ENCODE assay signal across 31 mouse cellular contexts in genomic region chr11:102936272-102936671, GRCm38 (mm10). TPM values are rescaled to one million over a fixed set of nuclear protein-coding genes. Genes with fewer than 3 reads are reported as not detected.
A peak's percentile ranks its signal among the peaks of the same experiment; 100 is the strongest.
DNase-seq lines count a peak whose midpoint lies in the region; ATAC-seq and TF ChIP-seq lines count a peak whose summit lies in the region.
"Had no signal": no experiment of that assay in that cellular context is flagged by ENCODE, and none has a peak within 500 bp of the region (broad histone marks: within the 10 kb centered on the region; RNA-seq: fewer than 3 reads in every experiment).

No protein-coding gene starts in this region.

- TF ChIP-seq EP300 in stomach, postnatal 0 days (optimal IDR thresholded peaks at IDR 0.05), result no peak

- no peak overlapping the region for H3K4me2 ChIP-seq in kidney, embryonic 14.5 days (replicated peaks; ENCODE audit: low read depth, low read length)
- H3K4me2 ChIP-seq in stomach, embryonic 16.5 days (ENCODE audit: low read depth, low read length), result no peak overlapping the region
- H3K4me2 ChIP-seq in stomach, postnatal 0 days (replicated peaks; ENCODE audit: low read depth), result no peak overlapping the region
- no peak overlapping the region for H3K4me2 ChIP-seq in embryonic facial prominence, embryonic 11.5 days (ENCODE audit: low read depth, low read length)
- H3K4me2 ChIP-seq: embryonic facial prominence, embryonic 12.5 days; heart, embryonic 15.5 days; liver, embryonic 11.5 days had no signal

- no peak overlapping the region for H3K27ac ChIP-seq in kidney, embryonic 14.5 days (ENCODE audit: low read depth, low read length)
- H3K27ac ChIP-seq in stomach, embryonic 16.5 days (ENCODE audit: low read length), result no peak overlapping the region
- H3K27ac ChIP-seq in stomach, postnatal 0 days (replicated peaks), result no peak overlapping the region
- no peak overlapping the region for H3K27ac ChIP-seq in embryonic facial prominence, embryonic 11.5 days (replicated peaks; ENCODE audit: low read depth, low read length)
- H3K27ac ChIP-seq: heart, adult 2 months; heart, embryonic 15.5 days; midbrain, embryonic 10.5 days had no signal

- H3K9me3 ChIP-seq in kidney, embryonic 14.5 days (ENCODE audit: control insufficient read depth, low read length), result no peaks in the 10 kb centered on the region
- no peaks in the 10 kb centered on the region for H3K9me3 ChIP-seq in stomach, embryonic 16.5 days (replicated peaks; ENCODE audit: control insufficient read depth, low read length)
- H3K9me3 ChIP-seq in stomach, postnatal 0 days (ENCODE audit: control insufficient read depth, low read length), result no peaks in the 10 kb centered on the region
- no peaks in the 10 kb centered on the region for H3K9me3 ChIP-seq in embryonic facial prominence, embryonic 11.5 days (replicated peaks; ENCODE audit: control insufficient read depth, low read length)
- H3K9me3 ChIP-seq: embryonic facial prominence, embryonic 12.5 days; heart, embryonic 15.5 days; midbrain, embryonic 10.5 days had no signal

- H3K9ac ChIP-seq in kidney, embryonic 14.5 days (ENCODE audit: low read depth, low read length), result no peak overlapping the region
- H3K9ac ChIP-seq in stomach, embryonic 16.5 days (ENCODE audit: low read length), result 0 out of 2 replicates have a peak overlapping the region, but pooled peaks have one; percentile 29
- no peak overlapping the region for H3K9ac ChIP-seq in stomach, postnatal 0 days (ENCODE audit: low read length)
- H3K9ac ChIP-seq in embryonic facial prominence, embryonic 11.5 days (replicated peaks; ENCODE audit: low read length), result no peak overlapping the region
- H3K9ac ChIP-seq: embryonic facial prominence, embryonic 12.5 days; heart, embryonic 15.5 days; liver, postnatal 0 days had no signal

- H3K4me3 ChIP-seq in kidney, embryonic 14.5 days (ENCODE audit: low read length), result no peak overlapping the region
- H3K4me3 ChIP-seq in stomach, embryonic 16.5 days (replicated peaks; ENCODE audit: low read length), result no peak overlapping the region
- H3K4me3 ChIP-seq in stomach, postnatal 0 days (ENCODE audit: low read depth, low read length), result no peak overlapping the region
- no peak overlapping the region for H3K4me3 ChIP-seq in embryonic facial prominence, embryonic 11.5 days (ENCODE audit: low read depth, low read length)
- H3K4me3 ChIP-seq: embryonic facial prominence, embryonic 12.5 days; heart, adult 2 months; heart, embryonic 15.5 days; midbrain, embryonic 10.5 days; myocyte had no signal

- DNase-seq in kidney, adult 11 months, result no peak
- DNase-seq in stomach, postnatal 0 days (ENCODE audit: low spot score), result no peak
- DNase-seq in embryonic facial prominence, embryonic 11.5 days (ENCODE audit: low spot score), result no peak
- DNase-seq in spleen, postnatal 14 days (ENCODE audit: low spot score in 2 of 2), result no peak
- DNase-seq in adrenal gland, postnatal 36 days, result no peak
- DNase-seq: adrenal gland, adult 2 months; cerebellum, adult 18-20 months; cerebellum, postnatal 25 days; gastrocnemius, postnatal 25 days; heart, adult 2 months; heart, postnatal 36 days; left cerebral cortex, postnatal 4 days; liver, postnatal 0 days; lung, postnatal 10 days; right cerebral cortex, adult 18-20 months had no signal

- peak; percentile 77 for ATAC-seq in kidney, embryonic 14.5 days (ENCODE audit: low FRiP score, low TSS enrichment)
- ATAC-seq in stomach, embryonic 16.5 days (ENCODE audit: insufficient read depth, low FRiP score), result no peak
- no peak for ATAC-seq in stomach, postnatal 0 days (ENCODE audit: low FRiP score, low TSS enrichment)
- 0 out of 2 replicates have a peak, but pooled peaks have one; percentile 39 for ATAC-seq in embryonic facial prominence, embryonic 11.5 days (replicated peaks; ENCODE audit: insufficient number of reproducible peaks, low FRiP score, low TSS enrichment, low read depth)
- ATAC-seq: forebrain, embryonic 16.5 days; hindbrain, postnatal 0 days; intestine, embryonic 16.5 days; liver, postnatal 0 days; midbrain, embryonic 16.5 days had no signal

- H3K27me3 ChIP-seq in kidney, embryonic 14.5 days (ENCODE audit: control insufficient read depth, insufficient read depth, low read length), result peaks cover 3% of the 10 kb centered on the region
- H3K27me3 ChIP-seq in stomach, embryonic 16.5 days (ENCODE audit: control insufficient read depth, insufficient read depth, low read length), result peaks cover under 1% of the 10 kb centered on the region; the same call in 1 of the 2 replicates
- H3K27me3 ChIP-seq in stomach, postnatal 0 days (ENCODE audit: control insufficient read depth, insufficient read depth, low read length), result no peaks in the 10 kb centered on the region
- no peaks in the 10 kb centered on the region; the same call in 1 of the 2 replicates for H3K27me3 ChIP-seq in embryonic facial prominence, embryonic 11.5 days (ENCODE audit: control insufficient read depth, insufficient read depth, low read length)

- H3K4me1 ChIP-seq in kidney, embryonic 14.5 days (ENCODE audit: control insufficient read depth, insufficient read depth, low read length), result peaks cover 17% of the 10 kb centered on the region
- peaks cover 8% of the 10 kb centered on the region for H3K4me1 ChIP-seq in stomach, embryonic 16.5 days (ENCODE audit: control insufficient read depth, insufficient read depth, low read length)
- no peaks in the 10 kb centered on the region for H3K4me1 ChIP-seq in stomach, postnatal 0 days (replicated peaks; ENCODE audit: control insufficient read depth, insufficient read depth)
- H3K4me1 ChIP-seq in embryonic facial prominence, embryonic 11.5 days (ENCODE audit: control insufficient read depth, insufficient read depth, low read length), result no peaks in the 10 kb centered on the region

- WGBS in kidney, embryonic 14.5 days, result 13% methylated on average over 4 of the region's 4 CpGs
- 26% methylated on average over 4 of the region's 4 CpGs for WGBS in stomach, embryonic 16.5 days
- WGBS in stomach, postnatal 0 days, result 43% methylated on average over 4 of the region's 4 CpGs
- WGBS in embryonic facial prominence, embryonic 11.5 days, result 34% methylated on average over 4 of the region's 4 CpGs

- no peak for TF ChIP-seq CTCF in stomach, postnatal 0 days (IDR thresholded peaks at IDR 0.05; ENCODE audit: low read depth)

- H3K36me3 ChIP-seq in kidney, embryonic 14.5 days (ENCODE audit: control insufficient read depth, insufficient read depth, low read length), result no peaks in the 10 kb centered on the region
- no peaks in the 10 kb centered on the region for H3K36me3 ChIP-seq in stomach, embryonic 16.5 days (ENCODE audit: control insufficient read depth, insufficient read depth, low read length)
- H3K36me3 ChIP-seq in stomach, postnatal 0 days (ENCODE audit: control insufficient read depth, insufficient read depth, low read length), result no peaks in the 10 kb centered on the region
- H3K36me3 ChIP-seq in embryonic facial prominence, embryonic 11.5 days (replicated peaks; ENCODE audit: control insufficient read depth, insufficient read depth, low read depth, low read length), result no peaks in the 10 kb centered on the region
- H3K36me3 ChIP-seq: embryonic facial prominence, embryonic 12.5 days; heart, embryonic 15.5 days; midbrain, embryonic 10.5 days had no signal

RNA-seq across cellular contexts. Expression of gene C1ql1, which starts 10.2 kb away (rescaled TPM):
- polyA plus RNA-seq in kidney, embryonic 14.5 days (2014; fragmentation: Nextera tagmentation; extraction: Ambion mirVana), result 6.7 and 8.3 TPM in 2 replicates
- 1.3 and 1.7 TPM in 2 replicates for polyA plus RNA-seq in stomach, embryonic 16.5 days (2015; fragmentation: Nextera tagmentation; extraction: Ambion mirVana)
- polyA plus RNA-seq in stomach, postnatal 0 days (2015; fragmentation: Nextera tagmentation; extraction: Ambion mirVana), result 1.4 and 1.9 TPM in 2 replicates
- polyA plus RNA-seq in embryonic facial prominence, embryonic 11.5 days (2014; fragmentation: Nextera tagmentation; extraction: Ambion mirVana), result 4.0 and 4.1 TPM in 2 replicates
- total RNA-seq in adrenal gland, postnatal 36 days (2021), result 10 to 100 TPM; 32.8 to 40.4 TPM
- total RNA-seq: heart, adult 2 months; heart, postnatal 36 days; MEL had no signal
- polyA plus RNA-seq: thymus, postnatal 0 days had no signal

RNA-seq across cellular contexts. Expression of gene Kif18b, which starts 11.3 kb away (rescaled TPM):
- polyA plus RNA-seq in kidney, embryonic 14.5 days (2014; fragmentation: Nextera tagmentation; extraction: Ambion mirVana), result 8.3 and 13.0 TPM in 2 replicates
- polyA plus RNA-seq in stomach, embryonic 16.5 days (2015; fragmentation: Nextera tagmentation; extraction: Ambion mirVana), result 7.3 and 8.7 TPM in 2 replicates
- 1.1 and 1.3 TPM in 2 replicates for polyA plus RNA-seq in stomach, postnatal 0 days (2015; fragmentation: Nextera tagmentation; extraction: Ambion mirVana)
- 7.1 and 7.4 TPM in 2 replicates for polyA plus RNA-seq in embryonic facial prominence, embryonic 11.5 days (2014; fragmentation: Nextera tagmentation; extraction: Ambion mirVana)
- 1 to 10 TPM; 1.8 to 2.1 TPM for total RNA-seq in adrenal gland, postnatal 36 days (2021)

RNA-seq across cellular contexts. Expression of gene Gfap, which starts 35.6 kb away (rescaled TPM):
- 0.29 and 0.31 TPM in 2 replicates for polyA plus RNA-seq in kidney, embryonic 14.5 days (2014; fragmentation: Nextera tagmentation; extraction: Ambion mirVana)
- 0.74 and 0.92 TPM in 2 replicates for polyA plus RNA-seq in stomach, embryonic 16.5 days (2015; fragmentation: Nextera tagmentation; extraction: Ambion mirVana)
- polyA plus RNA-seq in stomach, postnatal 0 days (2015; fragmentation: Nextera tagmentation; extraction: Ambion mirVana), result 0.68 and 1.1 TPM in 2 replicates
- polyA plus RNA-seq in embryonic facial prominence, embryonic 11.5 days (2014; fragmentation: Nextera tagmentation; extraction: Ambion mirVana), result 0.22 and 0.25 TPM in 2 replicates
- under 1 TPM; 0.10 to 0.66 TPM for total RNA-seq in adrenal gland, postnatal 36 days (2021)
- total RNA-seq: gastrocnemius, postnatal 25 days had no signal

RNA-seq across cellular contexts. Expression of gene Fam187a, which starts 51.3 kb away (rescaled TPM):
- polyA plus RNA-seq in kidney, embryonic 14.5 days (2014; fragmentation: Nextera tagmentation; extraction: Ambion mirVana), result not detected in 2 replicates
- polyA plus RNA-seq in stomach, embryonic 16.5 days (2015; fragmentation: Nextera tagmentation; extraction: Ambion mirVana), result 0.12 TPM in 1 of 2 replicates, not detected in the other
- not detected in 2 replicates for polyA plus RNA-seq in stomach, postnatal 0 days (2015; fragmentation: Nextera tagmentation; extraction: Ambion mirVana)
- not detected in 2 replicates for polyA plus RNA-seq in embryonic facial prominence, embryonic 11.5 days (2014; fragmentation: Nextera tagmentation; extraction: Ambion mirVana)
- not detected for total RNA-seq in adrenal gland, postnatal 36 days (2021)
- total RNA-seq: adrenal gland, adult 2 months; gastrocnemius, postnatal 25 days; heart, adult 2 months; heart, postnatal 36 days; hindbrain, postnatal 0 days; left cerebral cortex, postnatal 4 days had no signal
- polyA plus RNA-seq: adrenal gland, adult 2 months; embryonic facial prominence, embryonic 12.5 days; forebrain, embryonic 16.5 days; heart, adult 2 months; heart, embryonic 15.5 days; hindbrain, postnatal 0 days; intestine, embryonic 16.5 days; large intestine, adult 2 months; liver, embryonic 11.5 days; liver, postnatal 0 days; midbrain, embryonic 10.5 days; midbrain, embryonic 16.5 days; myocyte; neural tube, embryonic 14.5 days; thymus, postnatal 0 days; urinary bladder, adult 2 months had no signal

RNA-seq across cellular contexts. Expression of gene Ccdc103, which starts 55.3 kb away (rescaled TPM):
- 1.1 and 1.8 TPM in 2 replicates for polyA plus RNA-seq in kidney, embryonic 14.5 days (2014; fragmentation: Nextera tagmentation; extraction: Ambion mirVana)
- 0.94 and 1.3 TPM in 2 replicates for polyA plus RNA-seq in stomach, embryonic 16.5 days (2015; fragmentation: Nextera tagmentation; extraction: Ambion mirVana)
- 0.30 and 0.56 TPM in 2 replicates for polyA plus RNA-seq in stomach, postnatal 0 days (2015; fragmentation: Nextera tagmentation; extraction: Ambion mirVana)
- 1.00 and 1.5 TPM in 2 replicates for polyA plus RNA-seq in embryonic facial prominence, embryonic 11.5 days (2014; fragmentation: Nextera tagmentation; extraction: Ambion mirVana)
- under 1 TPM; 0.30 to 0.76 TPM for total RNA-seq in adrenal gland, postnatal 36 days (2021)
- total RNA-seq: gastrocnemius, postnatal 25 days; heart, adult 2 months; heart, postnatal 36 days had no signal

Comparison
In these comparisons a context has a peak if more than half of its experiments do, and no peak if none do; other contexts are left out.
1. ATAC-seq: peak in kidney, embryonic 14.5 days (single experiment) and embryonic facial prominence, embryonic 11.5 days (single experiment); none in stomach, embryonic 16.5 days (single experiment) and stomach, postnatal 0 days (single experiment).